Mouse (Mus musculus) limb, embryonic 15.5 days (tissue): Measurements from ENCODE around the gene Daam1. TPM values are rescaled to one million over a fixed set of nuclear protein-coding genes. Genes with fewer than 3 reads are reported as not detected.

Experiments
- ATAC-seq: fragments of 200-750 bp; cut with Nextera tagmentation; 2 replicates; pipeline ENCODE4 v1.8.0; 2017; ENCODE audit warnings: low read depth, moderate TSS enrichment; ENCODE audit not compliant: insufficient number of reproducible peaks, low FRiP score, low TSS enrichment
- H3K27ac ChIP-seq: fragments of 300-500 bp; sonication (generic); 2 replicates; pipeline ENCODE4 v1.5.1; 2015; ENCODE audit warnings: moderate library complexity, mild to moderate bottlenecking, inconsistent platforms
- H3K27me3 ChIP-seq: fragments of 300-500 bp; sonication (generic); 2 replicates; pipeline ENCODE4 v1.6.1; 2015; ENCODE audit warnings: inconsistent platforms
- H3K36me3 ChIP-seq: fragments of 300-500 bp; sonication (generic); 2 replicates; pipeline ENCODE4 v1.6.1; 2015; ENCODE audit warnings: inconsistent platforms
- H3K4me1 ChIP-seq: fragments of 300-500 bp; sonication (generic); 2 replicates; pipeline ENCODE4 v1.6.1; 2015; ENCODE audit warnings: inconsistent platforms
- H3K4me2 ChIP-seq: fragments of 300-500 bp; sonication (generic); 2 replicates; pipeline ENCODE4 v1.6.1; 2015; ENCODE audit warnings: mild to moderate bottlenecking, inconsistent platforms
- H3K4me3 ChIP-seq: fragments of 300-500 bp; sonication (generic); 2 replicates; pipeline ENCODE4 v1.5.1; 2015; ENCODE audit warnings: mild to moderate bottlenecking, inconsistent platforms
- H3K9ac ChIP-seq: fragments of 300-500 bp; sonication (generic); 2 replicates; pipeline ENCODE4 v1.6.1; 2015; ENCODE audit warnings: inconsistent platforms
- H3K9me3 ChIP-seq: fragments of 300-500 bp; sonication (generic); 2 replicates; pipeline ENCODE4 v1.6.1; 2016; ENCODE audit warnings: inconsistent platforms
- WGBS: fragments of 180-500 bp; shearing (Covaris S2); methylation state at CpG from one replicate; pipeline ENCODE4 v1.1.7; 2015; 5-methylcytosine and 5-hydroxymethylcytosine counted together
- polyA plus RNA-seq: library from polyadenylated mRNA; unstranded; fragments of >200 nt; fragmentation: Nextera tagmentation; extraction: Ambion mirVana; gene quantifications from 2 replicates; pipeline ENCODE4 v1.2.1, GENCODE M21; 2015

The Daam1 gene
- polyA plus RNA-seq, 1 experiment from 2014 or later: 10.5 TPM

GRCm38 (mm10) chr12:71969439-71969838 is 138.6 kb downstream of the Daam1 start:
- Histone ChIP-seq H3K4me2 (no peak overlapping the region), H3K4me1 (peaks cover 22% of the 10 kb centered on the region), H3K9me3 (no peaks in the 10 kb centered on the region), H3K36me3 (peaks cover 7% of the 10 kb centered on the region; the same call in 1 of the 2 replicates), H3K27me3 (no peaks in the 10 kb centered on the region), H3K9ac (no peak overlapping the region), H3K4me3 (no peak overlapping the region), H3K27ac (no peak overlapping the region)
- ATAC-seq: no peak
- WGBS: 58% methylated on average over 9 of the region's 9 CpGs

- Histone ChIP-seq H3K4me2 (no peak overlapping the region), H3K9ac (no peak overlapping the region), H3K9me3 (no peaks in the 10 kb centered on the region), H3K36me3 (peaks cover 11% of the 10 kb centered on the region; the same call in 1 of the 2 replicates), H3K27me3 (no peaks in the 10 kb centered on the region), H3K4me3 (no peak overlapping the region), H3K27ac (no peak overlapping the region; the same call in 1 of the 2 replicates), H3K4me1 (peaks cover 22% of the 10 kb centered on the region)
- ATAC-seq: no peak
- WGBS: 73% methylated on average over 12 of the region's 12 CpGs
Measured at GRCm38 (mm10) chr12:71969941-71970629, 139.2 kb downstream of the Daam1 start.

GRCm38 (mm10) chr12:71970791-71971654 is 140.1 kb downstream of the Daam1 start:
- peaks cover 22% of the 10 kb centered on the region for H3K4me1 ChIP-seq
- no peak overlapping the region for H3K9ac ChIP-seq
- H3K4me2 ChIP-seq: no peak overlapping the region
- no peak for ATAC-seq
- peaks cover 19% of the 10 kb centered on the region; the same call in 1 of the 2 replicates for H3K36me3 ChIP-seq
- H3K27ac ChIP-seq: no peak overlapping the region
- no peaks in the 10 kb centered on the region for H3K27me3 ChIP-seq
- no peak overlapping the region for H3K4me3 ChIP-seq
- 63% methylated on average over 9 of the region's 9 CpGs for WGBS
- no peaks in the 10 kb centered on the region for H3K9me3 ChIP-seq

GRCm38 (mm10) chr12:71972126-71972525 is 141.2 kb downstream of the Daam1 start:
- no peak overlapping the region for H3K27ac ChIP-seq
- WGBS: 77% methylated on average over 5 of the region's 5 CpGs
- peaks cover 25% of the 10 kb centered on the region for H3K4me1 ChIP-seq
- H3K27me3 ChIP-seq: no peaks in the 10 kb centered on the region
- ATAC-seq: no peak
- no peak overlapping the region for H3K4me2 ChIP-seq
- no peak overlapping the region for H3K4me3 ChIP-seq
- no peak overlapping the region for H3K9ac ChIP-seq
- H3K9me3 ChIP-seq: no peaks in the 10 kb centered on the region
- peaks cover 27% of the 10 kb centered on the region for H3K36me3 ChIP-seq

GRCm38 (mm10) chr12:71972619-71973266 is 141.9 kb downstream of the Daam1 start:
- no peak for ATAC-seq
- Histone ChIP-seq H3K27ac (no peak overlapping the region), H3K4me2 (no peak overlapping the region)

GRCm38 (mm10) chr12:71973577-71973976 is 142.7 kb downstream of the Daam1 start:
- peaks cover 25% of the 10 kb centered on the region for H3K4me1 ChIP-seq
- no peak for ATAC-seq
- no peak overlapping the region for H3K4me2 ChIP-seq
- H3K27ac ChIP-seq: no peak overlapping the region
- H3K4me3 ChIP-seq: no peak overlapping the region
- WGBS: 52% methylated on average over 9 of the region's 9 CpGs
- no peaks in the 10 kb centered on the region for H3K9me3 ChIP-seq
- peaks cover 38% of the 10 kb centered on the region for H3K36me3 ChIP-seq
- H3K27me3 ChIP-seq: no peaks in the 10 kb centered on the region
- H3K9ac ChIP-seq: no peak overlapping the region

More at GRCm38 (mm10) chr12:71972619-71973266, 141.9 kb downstream of the Daam1 start:
- Histone ChIP-seq H3K36me3 (peaks cover 33% of the 10 kb centered on the region), H3K9me3 (no peaks in the 10 kb centered on the region), H3K27me3 (no peaks in the 10 kb centered on the region), H3K4me1 (peaks cover 25% of the 10 kb centered on the region), H3K4me3 (no peak overlapping the region), H3K9ac (no peak overlapping the region)
- WGBS: 75% methylated on average over 12 of the region's 12 CpGs

- no peaks in the 10 kb centered on the region for H3K9me3 ChIP-seq
- peaks cover 41% of the 10 kb centered on the region for H3K36me3 ChIP-seq
- ATAC-seq: no peak
- no peaks in the 10 kb centered on the region for H3K27me3 ChIP-seq
- WGBS: 46% methylated on average over 1 of the region's 1 CpGs
- H3K27ac ChIP-seq: no peak overlapping the region
- H3K4me2 ChIP-seq: no peak overlapping the region
- H3K4me3 ChIP-seq: no peak overlapping the region
- H3K9ac ChIP-seq: no peak overlapping the region
- H3K4me1 ChIP-seq: peaks cover 7% of the 10 kb centered on the region; the same call in 1 of the 2 replicates
Measured at GRCm38 (mm10) chr12:71975626-71976025, 144.7 kb downstream of the Daam1 start.

- 52% methylated on average over 7 of the region's 7 CpGs for WGBS
- Histone ChIP-seq H3K4me3 (no peak overlapping the region), H3K27me3 (no peaks in the 10 kb centered on the region), H3K9me3 (no peaks in the 10 kb centered on the region), H3K36me3 (peaks cover 41% of the 10 kb centered on the region), H3K4me2 (no peak overlapping the region), H3K27ac (no peak overlapping the region), H3K9ac (no peak overlapping the region), H3K4me1 (peaks cover 13% of the 10 kb centered on the region; the same call in 1 of the 2 replicates)
- no peak for ATAC-seq
Measured at GRCm38 (mm10) chr12:71976361-71976960, 145.6 kb downstream of the Daam1 start.

- Histone ChIP-seq H3K4me1 (peaks cover 16% of the 10 kb centered on the region), H3K9ac (no peak overlapping the region), H3K4me2 (no peak overlapping the region), H3K36me3 (peaks cover 38% of the 10 kb centered on the region), H3K27ac (no peak overlapping the region), H3K4me3 (no peak overlapping the region), H3K9me3 (no peaks in the 10 kb centered on the region), H3K27me3 (no peaks in the 10 kb centered on the region)
- WGBS: 91% methylated on average over 7 of the region's 7 CpGs
- no peak for ATAC-seq
Measured at GRCm38 (mm10) chr12:71977364-71977763, 146.5 kb downstream of the Daam1 start.

GRCm38 (mm10) chr12:71978513-71979352 is 147.9 kb downstream of the Daam1 start:
- no peaks in the 10 kb centered on the region for H3K27me3 ChIP-seq
- peaks cover 48% of the 10 kb centered on the region for H3K36me3 ChIP-seq
- no peak overlapping the region for H3K4me2 ChIP-seq
- 73% methylated on average over 12 of the region's 12 CpGs for WGBS
- ATAC-seq: no peak
- no peak overlapping the region for H3K4me3 ChIP-seq
- no peaks in the 10 kb centered on the region for H3K9me3 ChIP-seq
- no peak overlapping the region for H3K9ac ChIP-seq
- H3K4me1 ChIP-seq: peaks cover 13% of the 10 kb centered on the region
- H3K27ac ChIP-seq: no peak overlapping the region

- no peak overlapping the region for H3K4me3 ChIP-seq
- 65% methylated on average over 6 of the region's 6 CpGs for WGBS
- peaks cover 13% of the 10 kb centered on the region for H3K4me1 ChIP-seq
- peaks cover 53% of the 10 kb centered on the region for H3K36me3 ChIP-seq
- no peaks in the 10 kb centered on the region for H3K9me3 ChIP-seq
- H3K27ac ChIP-seq: no peak overlapping the region
- no peak for ATAC-seq
- H3K27me3 ChIP-seq: no peaks in the 10 kb centered on the region
- no peak overlapping the region for H3K4me2 ChIP-seq
- H3K9ac ChIP-seq: no peak overlapping the region
Measured at GRCm38 (mm10) chr12:71980166-71980565, 149.3 kb downstream of the Daam1 start.
